Mouse (Mus musculus) forebrain, postnatal 0 days (tissue): ENCODE results near the gene Abca6. TPM values are rescaled to one million over a fixed set of nuclear protein-coding genes. Genes with fewer than 3 reads are reported as not detected.

Experiments used
- ATAC-seq: fragments of 200-750 bp; cut with Nextera tagmentation; 2 replicates; pipeline ENCODE4 v1.8.0; 2017; ENCODE audit warnings: mild to moderate bottlenecking, moderate library complexity
- DNase-seq: peaks from one replicate; pipeline ENCODE4 v3.0.0-alpha.2; 2015
- H3K27ac ChIP-seq: fragments of 300-500 bp; sonication (generic); 2 replicates; pipeline ENCODE4 v1.5.1; 2014; ENCODE audit warnings: low read depth, mild to moderate bottlenecking, antibody characterized with exemption, low read length, moderate library complexity, mixed read lengths
- H3K27me3 ChIP-seq: fragments of 300-500 bp; sonication (generic); 2 replicates; pipeline ENCODE4 v1.6.1; 2014; ENCODE audit warnings: mild to moderate bottlenecking, low read length, mixed read lengths; ENCODE audit not compliant: insufficient read depth
- H3K36me3 ChIP-seq: fragments of 300-500 bp; sonication (generic); 2 replicates; pipeline ENCODE4 v1.6.1; 2014; ENCODE audit warnings: mild to moderate bottlenecking, moderate library complexity; ENCODE audit not compliant: insufficient read depth
- H3K4me1 ChIP-seq: fragments of 300-500 bp; sonication (generic); 2 replicates; pipeline ENCODE4 v1.6.1; 2014; ENCODE audit warnings: antibody characterized with exemption; ENCODE audit not compliant: insufficient read depth
- H3K4me2 ChIP-seq: fragments of 300-500 bp; sonication (generic); 2 replicates; pipeline ENCODE4 v1.6.1; 2014; ENCODE audit warnings: low read depth, mild to moderate bottlenecking, moderate library complexity
- H3K4me3 ChIP-seq: fragments of 300-500 bp; sonication (generic); 2 replicates; pipeline ENCODE4 v1.5.1; 2014; ENCODE audit warnings: low read depth, low read length, mixed read lengths
- H3K9ac ChIP-seq: fragments of 300-500 bp; sonication (generic); 2 replicates; pipeline ENCODE4 v1.6.1; 2014; ENCODE audit warnings: mild to moderate bottlenecking
- H3K9me3 ChIP-seq: fragments of 300-500 bp; sonication (generic); 2 replicates; pipeline ENCODE4 v1.6.1; 2016; ENCODE audit warnings: low read length
- CTCF ChIP-seq: sonication (generic); IDR thresholded peaks from 2 replicates; pipeline ENCODE4 v1.5.1; 2016; ENCODE audit warnings: antibody characterized with exemption, control low read depth, low read depth
- WGBS: fragments of 180-500 bp; shearing (Covaris S2); extraction: QIAGEN DNeasy Blood & Tissue Kit; methylation state at CpG from one replicate; pipeline ENCODE4 v1.1.7; 2014; 5-methylcytosine and 5-hydroxymethylcytosine counted together
- polyA plus RNA-seq: library from polyadenylated mRNA; unstranded; fragments of >200 nt; fragmentation: Nextera tagmentation; extraction: Ambion mirVana; gene quantifications from 2 replicates; pipeline ENCODE4 v1.2.1, GENCODE M21; 2015
- total RNA-seq: library from RNA; depleted of rRNA; stranded (reverse); fragments of >200 nt; gene quantifications from 2 replicates; pipeline ENCODE4 v1.2.3, GENCODE M21; 2014

Gene Abca6
- total and polyA plus RNA-seq, 2 experiments from 2014 or later = 0.91 to 2.0 TPM

- TF ChIP-seq CTCF = no peak
- Histone ChIP-seq H3K4me2 (no peak overlapping the region), H3K4me1 (no peaks in the 10 kb centered on the region), H3K36me3 (peaks cover 7% of the 10 kb centered on the region), H3K4me3 (no peak overlapping the region), H3K9me3 (no peaks in the 10 kb centered on the region), H3K9ac (no peak overlapping the region), H3K27me3 (no peaks in the 10 kb centered on the region), H3K27ac (no peak overlapping the region)
- WGBS = 87% methylated on average over 9 of the region's 9 CpGs
- no peak for DNase-seq
- ATAC-seq = no peak
Observed at GRCm38 (mm10) chr11:110284185-110284787, 32.7 kb upstream of the Abca6 start.

- no peak for TF ChIP-seq CTCF
- H3K9me3 ChIP-seq = no peaks in the 10 kb centered on the region
- 69% methylated on average over 3 of the region's 3 CpGs for WGBS
- H3K36me3 ChIP-seq = peaks cover 5% of the 10 kb centered on the region
- H3K9ac ChIP-seq = no peak overlapping the region
- no peak for DNase-seq
- H3K27ac ChIP-seq = no peak overlapping the region
- H3K4me2 ChIP-seq = no peak overlapping the region
- no peak for ATAC-seq
- H3K4me3 ChIP-seq = no peak overlapping the region
- no peaks in the 10 kb centered on the region for H3K4me1 ChIP-seq
- no peaks in the 10 kb centered on the region for H3K27me3 ChIP-seq
Observed at GRCm38 (mm10) chr11:110274794-110275193, 23.2 kb upstream of the Abca6 start.

GRCm38 (mm10) chr11:110271745-110272144 is 20.2 kb upstream of the Abca6 start:
- H3K27ac ChIP-seq = no peak overlapping the region
- H3K9ac ChIP-seq = no peak overlapping the region
- H3K4me2 ChIP-seq = no peak overlapping the region
- H3K27me3 ChIP-seq = no peaks in the 10 kb centered on the region
- ATAC-seq (peak; percentile 80), DNase-seq (peak; percentile 90)
- H3K4me3 ChIP-seq = no peak overlapping the region
- TF ChIP-seq CTCF = peak; percentile 88
- no peaks in the 10 kb centered on the region for H3K4me1 ChIP-seq
- WGBS = under 1% methylated on average over 5 of the region's 5 CpGs
- peaks cover 5% of the 10 kb centered on the region for H3K36me3 ChIP-seq
- no peaks in the 10 kb centered on the region for H3K9me3 ChIP-seq

GRCm38 (mm10) chr11:110268244-110268844 is 16.8 kb upstream of the Abca6 start:
- Histone ChIP-seq H3K4me3 (no peak overlapping the region), H3K36me3 (no peaks in the 10 kb centered on the region), H3K27ac (no peak overlapping the region), H3K27me3 (no peaks in the 10 kb centered on the region), H3K9me3 (no peaks in the 10 kb centered on the region), H3K9ac (no peak overlapping the region), H3K4me2 (no peak overlapping the region), H3K4me1 (no peaks in the 10 kb centered on the region)
- WGBS = 37% methylated on average over 8 of the region's 8 CpGs
- peak; percentile 98 for TF ChIP-seq CTCF
- ATAC-seq (peak; percentile 77), DNase-seq (peak; percentile 94)

- H3K4me1 ChIP-seq = no peaks in the 10 kb centered on the region
- H3K27ac ChIP-seq = no peak overlapping the region
- TF ChIP-seq CTCF = no peak
- no peak overlapping the region for H3K4me3 ChIP-seq
- DNase-seq (no peak), ATAC-seq (no peak)
- H3K36me3 ChIP-seq = no peaks in the 10 kb centered on the region
- no peaks in the 10 kb centered on the region for H3K27me3 ChIP-seq
- no peaks in the 10 kb centered on the region for H3K9me3 ChIP-seq
- H3K9ac ChIP-seq = no peak overlapping the region
- no peak overlapping the region for H3K4me2 ChIP-seq
- 85% methylated on average over 6 of the region's 6 CpGs for WGBS
Observed at GRCm38 (mm10) chr11:110267232-110267631, 15.7 kb upstream of the Abca6 start.

- DNase-seq (peak; percentile 74), ATAC-seq (peak; percentile 77)
- no peak for TF ChIP-seq CTCF
- H3K9ac ChIP-seq = no peak overlapping the region
- no peak overlapping the region for H3K4me2 ChIP-seq
- H3K9me3 ChIP-seq = no peaks in the 10 kb centered on the region
- H3K27me3 ChIP-seq = no peaks in the 10 kb centered on the region
- no peak overlapping the region for H3K4me3 ChIP-seq
- 40% methylated on average over 11 of the region's 11 CpGs for WGBS
- no peaks in the 10 kb centered on the region for H3K4me1 ChIP-seq
- H3K27ac ChIP-seq = no peak overlapping the region
- H3K36me3 ChIP-seq = no peaks in the 10 kb centered on the region
Observed at GRCm38 (mm10) chr11:110266757-110267156, 15.2 kb upstream of the Abca6 start.

- no peaks in the 10 kb centered on the region for H3K4me1 ChIP-seq
- no peak overlapping the region for H3K4me2 ChIP-seq
- no peak for ATAC-seq
- no peak overlapping the region for H3K27ac ChIP-seq
- WGBS = 71% methylated on average over 3 of the region's 3 CpGs
- no peaks in the 10 kb centered on the region for H3K27me3 ChIP-seq
- DNase-seq = no peak
- no peak overlapping the region for H3K4me3 ChIP-seq
- H3K9ac ChIP-seq = no peak overlapping the region
- TF ChIP-seq CTCF = no peak
- no peaks in the 10 kb centered on the region for H3K9me3 ChIP-seq
- no peaks in the 10 kb centered on the region for H3K36me3 ChIP-seq
Observed at GRCm38 (mm10) chr11:110261867-110262266, 10.3 kb upstream of the Abca6 start.
